Mouse (Mus musculus) heart, embryonic 15.5 days (tissue): ENCODE measurements around the gene Tent2. TPM values are rescaled to one million over a fixed set of nuclear protein-coding genes. Genes with fewer than 3 reads are reported as not detected.

ENCODE experiments used
- ATAC-seq: fragments of 200-750 bp; cut with Nextera tagmentation; replicated peaks from 2 replicates; pipeline ENCODE4 v1.8.0; 2017; ENCODE audit warnings: low read depth, moderate TSS enrichment; ENCODE audit not compliant: insufficient number of reproducible peaks, insufficient read depth, low FRiP score
- H3K27ac ChIP-seq: fragments of 300-500 bp; sonication (generic); 2 replicates; pipeline ENCODE4 v1.5.1; 2015; ENCODE audit warnings: mild to moderate bottlenecking, inconsistent platforms
- H3K27me3 ChIP-seq: fragments of 300-500 bp; sonication (generic); 2 replicates; pipeline ENCODE4 v1.6.1; 2015; ENCODE audit warnings: inconsistent platforms
- H3K36me3 ChIP-seq: fragments of 300-500 bp; sonication (generic); 2 replicates; pipeline ENCODE4 v1.6.1; 2015; ENCODE audit warnings: mild to moderate bottlenecking, inconsistent platforms
- H3K4me1 ChIP-seq: fragments of 300-500 bp; sonication (generic); replicated peaks from 2 replicates; pipeline ENCODE4 v1.6.1; 2015; ENCODE audit warnings: inconsistent platforms
- H3K4me2 ChIP-seq: fragments of 300-500 bp; sonication (generic); 2 replicates; pipeline ENCODE4 v1.6.1; 2015; ENCODE audit warnings: inconsistent platforms, mild to moderate bottlenecking, moderate library complexity
- H3K4me3 ChIP-seq: fragments of 300-500 bp; sonication (generic); 2 replicates; pipeline ENCODE4 v1.5.1; 2015; ENCODE audit warnings: mild to moderate bottlenecking, inconsistent platforms
- H3K9ac ChIP-seq: fragments of 300-500 bp; sonication (generic); 2 replicates; pipeline ENCODE4 v1.6.1; 2015; ENCODE audit warnings: mild to moderate bottlenecking, inconsistent platforms
- H3K9me3 ChIP-seq: fragments of 300-500 bp; sonication (generic); replicated peaks from 2 replicates; pipeline ENCODE4 v1.6.1; 2016; ENCODE audit warnings: inconsistent platforms
- WGBS: fragments of 180-500 bp; shearing (Covaris S2); methylation state at CpG from one replicate; pipeline ENCODE4 v1.1.7; 2015; ENCODE audit warnings: mixed read lengths; 5-methylcytosine and 5-hydroxymethylcytosine counted together
- polyA plus RNA-seq: library from polyadenylated mRNA; unstranded; fragments of >200 nt; fragmentation: Nextera tagmentation; extraction: Ambion mirVana; gene quantifications from 2 replicates; pipeline ENCODE4 v1.2.1, GENCODE M21; 2015

Gene Tent2
- polyA plus RNA-seq, 1 experiment from 2014 or later: 32.2 TPM

DNA sequence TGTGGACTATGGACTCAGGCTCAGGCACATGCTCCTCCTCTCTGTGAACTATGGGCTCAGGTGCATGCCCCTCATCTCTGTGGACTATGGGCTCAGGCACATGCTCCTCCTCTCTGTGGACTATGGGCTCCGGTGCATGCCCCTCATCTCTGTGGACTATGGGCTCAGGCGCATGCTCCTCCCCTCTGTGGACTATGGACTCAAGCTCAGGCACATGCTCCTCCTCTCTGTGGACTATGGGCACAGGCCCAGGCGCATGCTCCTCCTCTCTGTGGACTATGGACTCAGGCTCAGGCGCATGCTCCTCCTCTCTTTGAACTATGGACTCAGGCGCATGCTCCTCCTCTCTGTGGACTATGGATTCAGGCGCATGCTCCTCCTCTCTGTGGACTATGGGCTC is 95.5 kb downstream of the Tent2 start:
- WGBS: 96% methylated on average over 6 of the region's 6 CpGs
- H3K9ac ChIP-seq: no peak overlapping the region
- no peak overlapping the region for H3K4me3 ChIP-seq
- peaks cover 18% of the 10 kb centered on the region for H3K4me1 ChIP-seq
- no peaks in the 10 kb centered on the region for H3K9me3 ChIP-seq
- H3K27ac ChIP-seq: no peak overlapping the region
- H3K36me3 ChIP-seq: peaks cover 8% of the 10 kb centered on the region; the same call in 1 of the 2 replicates
- ATAC-seq: no peak
- H3K4me2 ChIP-seq: no peak overlapping the region
- no peaks in the 10 kb centered on the region for H3K27me3 ChIP-seq

Other genes starting within 250 kb of the Tent2 start
- gene Cmya5, start 47.7 kb downstream of the Tent2 start, polyA plus RNA-seq: 5.6 and 5.7 TPM in 2 replicates
- 12.8 and 13.2 TPM in 2 replicates for gene Homer1, start 107.2 kb upstream of the Tent2 start, polyA plus RNA-seq